Mouse (Mus musculus) cortical plate, adult 2 months (tissue): Measurements from ENCODE around the gene Ankib1.

Experiments used
- CTCF ChIP-seq: fragments of 200-500 bp; IDR thresholded peaks from 2 replicates; pipeline ENCODE4 v1.5.1; 2011; ENCODE audit warnings: mild to moderate bottlenecking, control low read depth, low read length; ENCODE audit not compliant: insufficient read depth; ENCODE audit errors: extremely low read depth
- POLR2A ChIP-seq: fragments of 200-500 bp; IDR thresholded peaks from 2 replicates; pipeline ENCODE4 v1.6.1; 2011; ENCODE audit warnings: mild to moderate bottlenecking, low read length, control low read depth; ENCODE audit not compliant: insufficient read depth; ENCODE audit errors: extremely low read depth

- TF ChIP-seq POLR2A (no peak), CTCF (no peak)
Measured at GRCm38 (mm10) chr5:3657085-3657484, 145.6 kb downstream of the Ankib1 start, which contains the start of gene Gatad1.
